Mouse (Mus musculus): Measurements from ENCODE around the gene Acsl5.

DNA sequence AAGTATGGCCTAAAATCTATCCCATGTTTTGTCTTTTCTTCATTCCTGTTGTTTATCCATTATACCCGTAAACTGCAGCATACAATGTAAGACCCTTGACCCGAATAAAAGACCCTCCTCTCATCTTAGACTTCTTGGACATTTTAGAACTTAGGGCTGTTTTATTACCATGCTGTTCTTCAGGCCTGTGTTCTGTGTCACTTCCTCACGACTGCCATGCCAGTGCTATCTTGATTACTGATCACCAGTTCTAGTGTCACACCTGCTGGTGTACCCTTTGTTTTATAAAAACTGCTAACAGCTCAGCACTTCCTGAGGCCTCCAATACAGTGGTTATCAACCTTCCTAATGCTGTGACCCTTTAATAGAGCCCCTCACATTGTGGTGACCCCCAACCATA, 43.8 kb downstream of the Acsl5 start:
- TF ChIP-seq POLR2A (IDR thresholded peaks at IDR 0.05; ENCODE audit: low read depth, low read length) = no peak
- TF ChIP-seq CTCF (IDR thresholded peaks at IDR 0.05; ENCODE audit: extremely low read depth, insufficient read depth, insufficient read length, insufficient replicate concordance) = no peak
